Mouse (Mus musculus) bone marrow macrophage, adult 2 months (primary cell): ENCODE results near the gene Fbxw8.

Experiments
- CTCF ChIP-seq: IDR thresholded peaks from 2 replicates; pipeline ENCODE4 v1.5.1; 2012; ENCODE audit warnings: low read depth, mild to moderate bottlenecking, low read length, moderate library complexity
- POLR2A ChIP-seq: IDR thresholded peaks from 2 replicates; pipeline ENCODE4 v1.6.1; 2012; ENCODE audit warnings: mild to moderate bottlenecking, low read depth, low read length, borderline replicate concordance

- TF ChIP-seq CTCF (no peak), POLR2A (no peak)
These were observed 119.5 kb downstream of the Fbxw8 start for GRCm38 (mm10) chr5:118035786-118036185.
